Mouse (Mus musculus): ENCODE data around the gene Uck1.

Gene Uck1

GRCm38 (mm10) chr2:32219501-32219900 is 40.5 kb downstream of the Uck1 start:
- no peak for DNase-seq (ENCODE audit: low read depth in 2 of 2, low spot score in 2 of 2)

- DNase-seq (ENCODE audit: low read depth in 2 of 2, low spot score in 2 of 2) = no peak
These were observed 41.2 kb downstream of the Uck1 start for GRCm38 (mm10) chr2:32218541-32219334.

GRCm38 (mm10) chr2:32218113-32218512 is 41.8 kb downstream of the Uck1 start:
- DNase-seq (ENCODE audit: low read depth in 2 of 2, low spot score in 2 of 2) = no peak

GRCm38 (mm10) chr2:32217656-32218055 is 42.3 kb downstream of the Uck1 start:
- DNase-seq (ENCODE audit: low read depth in 2 of 2, low spot score in 2 of 2) = no peak

GRCm38 (mm10) chr2:32216506-32216905 is 43.5 kb downstream of the Uck1 start:
- no peak for DNase-seq (ENCODE audit: low read depth in 2 of 2, low spot score in 2 of 2)

GRCm38 (mm10) chr2:32215576-32215975 is 44.4 kb downstream of the Uck1 start:
- no peak for DNase-seq (ENCODE audit: low read depth in 2 of 2, low spot score in 2 of 2)

- no peak for DNase-seq (ENCODE audit: low read depth in 2 of 2, low spot score in 2 of 2)
These were observed 47.0 kb downstream of the Uck1 start for GRCm38 (mm10) chr2:32213000-32213399.

GRCm38 (mm10) chr2:32211689-32212088 is 48.3 kb downstream of the Uck1 start:
- DNase-seq (ENCODE audit: low read depth in 2 of 2, low spot score in 2 of 2) = no peak

GRCm38 (mm10) chr2:32207682-32208081 is 52.3 kb downstream of the Uck1 start:
- DNase-seq (ENCODE audit: low read depth in 2 of 2, low spot score in 2 of 2) = no peak

Data from CD8-positive naive resting alpha-beta T cell, adult 2 months (primary cell).